Mouse (Mus musculus) erythroblast, embryonic 14.5 days (primary cell): Measurements from ENCODE around the gene Elovl7.

ENCODE experiments used
- GATA1 ChIP-seq: IDR thresholded peaks from 2 replicates; pipeline ENCODE4 v1.6.1; 2012; ENCODE audit warnings: low read length, inconsistent platforms, mixed read lengths
- TAL1 ChIP-seq: IDR thresholded peaks from 3 replicates; pipeline ENCODE4 v1.6.1; 2012; ENCODE audit warnings: low read length, inconsistent platforms, mixed read lengths

DNA sequence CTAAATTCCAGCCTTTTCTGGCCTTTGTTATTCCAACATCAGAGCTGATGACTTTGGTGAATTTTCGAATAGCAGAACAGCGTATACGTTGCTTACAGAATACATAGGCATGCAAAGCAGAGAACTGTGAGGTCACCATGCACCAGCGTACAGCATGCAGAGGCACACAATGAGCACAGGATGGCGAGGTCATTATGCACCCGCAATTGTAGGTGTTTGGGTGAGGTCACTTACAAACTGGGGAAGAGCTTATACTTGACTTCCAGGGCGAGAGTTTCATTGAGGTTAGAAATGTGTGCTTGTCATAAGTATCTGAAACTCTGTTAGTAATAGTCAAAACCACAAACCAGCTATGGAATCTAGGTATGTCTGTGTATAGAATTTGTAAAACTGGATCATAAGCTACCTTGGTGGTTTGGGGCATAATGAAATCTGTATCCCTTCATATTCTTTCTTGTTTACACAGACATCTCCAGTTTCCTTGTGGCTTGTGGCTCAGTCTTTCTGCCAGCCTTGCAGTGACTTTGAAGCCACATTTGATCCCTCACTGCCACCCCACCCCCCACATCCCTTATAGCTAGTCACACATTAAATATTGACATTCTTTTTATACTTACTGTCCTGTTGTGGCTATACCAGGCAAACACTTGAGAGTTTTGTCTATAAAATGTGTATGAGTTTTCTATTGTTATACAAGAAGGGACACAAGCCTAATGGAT lies 88.9 kb downstream of the Elovl7 start:
- no peak for TF ChIP-seq GATA1
- TF ChIP-seq TAL1, result no peak
